Mouse (Mus musculus) left cerebral cortex, postnatal 14 days (tissue): Measurements from ENCODE around the gene Cdc73. TPM values are rescaled to one million over a fixed set of nuclear protein-coding genes. Genes with fewer than 3 reads are reported as not detected.
"Not testable (repeated sequence)": the region's sequence is repeated elsewhere in the genome, so short reads cannot be mapped to it uniquely, and the experiment has no call there.

Experiments used
- DNase-seq, 2 experiments: peaks; one replicate each; pipeline ENCODE4 v3.0.0; 2021 to 2022; ENCODE audit warnings: low spot score in 2 of 2, mixed read lengths in 1 of 2
- intact Hi-C: fragments of 180-260 bp; cut with DNase I; formaldehyde crosslinking; loops from one replicate; pipeline ENCODE4 v1.15.1; 2025
- total RNA-seq, 2 experiments: library from RNA; stranded (reverse); gene quantifications; 2 replicates each; pipeline ENCODE4 v1.2.3; 2021

The Cdc73 gene
- total RNA-seq, 2 experiments from 2014 or later, result 52.6 to 53.1 TPM

GRCm38 (mm10) chr1:143701736-143702135 lies 957 bp downstream of the Cdc73 start:
- no peak for DNase-seq
- intact Hi-C loops, result loop anchor here (1.0 kb wide), 1 partner anchor 38 kb away; no protein-coding TSS in a partner anchor

DNA sequence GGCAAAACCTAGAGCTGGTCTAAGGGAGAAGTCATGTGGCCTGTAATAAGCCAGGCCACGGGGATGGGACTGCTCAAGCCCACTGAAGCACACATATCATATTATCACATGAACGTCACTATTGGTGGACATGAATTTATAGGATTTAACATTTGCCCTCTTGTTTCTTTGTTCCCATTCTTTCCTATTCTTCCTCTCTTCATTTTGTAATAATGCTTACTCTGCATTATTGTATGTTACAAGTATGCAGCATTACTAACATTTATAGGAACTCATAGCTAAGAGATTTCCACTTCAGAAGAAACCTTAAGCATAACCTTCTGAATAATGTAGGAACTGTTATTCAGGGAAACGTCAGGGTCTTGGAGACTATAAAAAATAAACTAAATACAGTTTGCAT lies 17.8 kb downstream of the Cdc73 start:
- no peak for DNase-seq
- intact Hi-C loops, result no loop called here

DNA sequence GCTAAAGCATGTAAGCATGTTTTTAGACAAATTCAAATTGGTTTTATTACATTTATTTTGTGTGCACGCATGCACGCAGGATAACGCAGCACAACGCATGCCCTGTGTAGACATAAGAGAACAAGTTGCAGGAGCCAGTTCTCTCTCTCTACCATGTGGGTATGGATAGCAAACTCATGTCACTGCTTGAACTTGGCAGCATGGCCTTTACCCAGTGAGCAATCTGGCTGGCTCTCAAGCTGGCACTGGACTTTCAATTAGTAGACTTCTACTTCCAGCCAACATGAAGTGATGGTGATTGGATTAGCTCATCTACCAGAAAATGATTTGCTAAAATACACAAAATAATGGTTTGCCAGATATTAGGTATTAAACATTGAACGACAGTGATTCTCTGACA lies 21.6 kb downstream of the Cdc73 start:
- intact Hi-C loops, result no loop called here

GRCm38 (mm10) chr1:143675734-143676361 lies 26.8 kb downstream of the Cdc73 start:
- no peak for DNase-seq
- intact Hi-C loops, result no loop called here

More for the DNA sequence above, 21.6 kb downstream of the Cdc73 start:
- DNase-seq, result no peak

GRCm38 (mm10) chr1:143664786-143665185 lies 37.9 kb downstream of the Cdc73 start:
- intact Hi-C loops, DNase-seq: not testable (repeated sequence)

- intact Hi-C loops, result no loop called here
- no peak for DNase-seq
These were observed 39.5 kb downstream of the Cdc73 start for GRCm38 (mm10) chr1:143663197-143663596.

GRCm38 (mm10) chr1:143653646-143654045 lies 49.0 kb downstream of the Cdc73 start:
- intact Hi-C loops, result no loop called here

DNA sequence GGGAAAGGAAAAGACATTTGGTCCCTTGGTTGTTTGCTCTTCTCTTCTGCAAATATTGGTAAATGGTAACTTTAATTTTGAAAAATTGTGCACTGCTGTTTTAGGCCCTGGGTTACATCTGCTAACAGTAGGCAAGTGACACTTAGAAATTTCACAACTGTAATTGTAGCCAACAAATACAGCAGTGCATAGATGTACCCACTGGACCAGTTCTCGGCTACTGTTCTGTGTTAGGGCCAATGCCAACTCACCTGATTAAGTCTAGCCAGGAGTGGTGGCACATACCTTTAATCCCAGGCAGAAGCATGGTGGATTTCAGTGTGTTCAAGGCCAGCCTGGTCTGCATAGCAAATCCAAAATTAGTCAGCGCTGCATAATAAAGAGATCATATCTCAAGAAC lies 52.4 kb downstream of the Cdc73 start:
- intact Hi-C loops, result no loop called here
- DNase-seq, result no peak

More at GRCm38 (mm10) chr1:143653646-143654045, 49.0 kb downstream of the Cdc73 start:
- DNase-seq, result no peak

GRCm38 (mm10) chr1:143646219-143646618 lies 56.5 kb downstream of the Cdc73 start:
- no peak for DNase-seq
- intact Hi-C loops, result no loop called here

DNA sequence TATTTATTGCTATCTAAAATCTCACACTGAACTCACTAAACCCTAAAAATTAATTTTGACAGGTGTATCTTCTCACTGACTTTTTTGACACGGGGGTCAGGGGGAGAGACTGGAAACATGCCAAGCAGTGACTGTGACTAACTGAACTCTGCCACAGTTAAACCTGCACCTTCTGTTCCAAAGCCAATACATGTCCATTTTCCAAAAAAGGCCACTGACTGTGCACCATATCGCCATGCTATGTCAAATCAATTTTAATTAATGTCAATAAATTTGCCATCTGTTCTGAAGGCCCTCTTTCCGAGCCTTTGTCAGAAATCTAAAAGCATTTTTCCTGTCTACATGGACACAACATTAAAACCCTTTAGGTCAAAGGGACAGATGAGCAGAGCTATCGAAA lies 57.3 kb downstream of the Cdc73 start:
- no peak for DNase-seq
- intact Hi-C loops, result no loop called here

DNA sequence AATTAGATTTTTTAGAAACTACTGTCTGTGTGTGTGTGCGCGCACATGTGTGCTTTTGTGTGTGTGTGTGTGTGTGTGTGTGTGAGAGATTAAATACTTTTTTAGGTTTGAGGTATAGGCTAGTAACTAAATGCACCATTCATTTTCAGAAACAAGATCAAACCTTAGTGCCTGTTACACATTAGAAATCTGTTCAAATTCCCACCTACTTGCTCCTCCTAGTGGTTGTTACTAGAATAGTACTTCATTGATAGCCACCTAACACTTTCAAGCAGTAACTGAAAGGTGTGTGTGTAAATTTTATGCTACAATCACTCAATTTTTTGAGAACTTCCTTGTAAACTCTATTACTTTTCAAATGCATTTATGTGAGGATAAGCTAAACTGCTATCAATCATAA lies 58.5 kb downstream of the Cdc73 start:
- intact Hi-C loops, result no loop called here
- DNase-seq, result peak in 1 of 2 experiments; percentile 59

- intact Hi-C loops, result no loop called here
- DNase-seq, result peak; percentile 78 to 86
These were observed 61.9 kb downstream of the Cdc73 start, which contains the start of gene B3galt2 for GRCm38 (mm10) chr1:143640650-143641407. Gene B3galt2, plus strand, starts transcription at chr1:143640664.

- DNase-seq, result no peak
- intact Hi-C loops, result no loop called here
These were observed 69.7 kb downstream of the Cdc73 start for GRCm38 (mm10) chr1:143632854-143633587.

GRCm38 (mm10) chr1:143632361-143632760 lies 70.3 kb downstream of the Cdc73 start:
- intact Hi-C loops, result no loop called here

DNA sequence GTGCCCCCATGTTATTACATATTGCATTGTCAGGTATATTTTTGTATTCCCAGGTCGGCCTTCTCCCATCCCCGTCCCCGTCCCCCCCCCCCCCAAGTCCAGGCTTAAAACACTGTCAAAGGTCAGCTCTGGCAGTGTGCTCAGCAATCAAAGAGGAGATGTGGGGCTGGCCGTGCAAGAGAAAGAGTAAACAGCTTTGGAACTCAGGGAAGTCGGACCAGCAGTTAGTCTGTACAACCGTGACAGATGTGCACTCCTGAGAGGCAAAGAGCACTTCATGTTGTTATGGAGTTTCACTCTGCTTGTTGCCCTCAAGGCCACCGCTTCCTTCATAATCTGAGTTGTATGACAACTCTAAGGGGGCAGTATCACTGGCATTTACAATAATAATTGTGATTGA lies 71.4 kb downstream of the Cdc73 start:
- intact Hi-C loops, result no loop called here
- DNase-seq, result no peak

More at GRCm38 (mm10) chr1:143632361-143632760, 70.3 kb downstream of the Cdc73 start:
- DNase-seq, result no peak

- no peak for DNase-seq
- intact Hi-C loops, result no loop called here
These were observed 80.1 kb downstream of the Cdc73 start for GRCm38 (mm10) chr1:143622634-143623033.

DNA sequence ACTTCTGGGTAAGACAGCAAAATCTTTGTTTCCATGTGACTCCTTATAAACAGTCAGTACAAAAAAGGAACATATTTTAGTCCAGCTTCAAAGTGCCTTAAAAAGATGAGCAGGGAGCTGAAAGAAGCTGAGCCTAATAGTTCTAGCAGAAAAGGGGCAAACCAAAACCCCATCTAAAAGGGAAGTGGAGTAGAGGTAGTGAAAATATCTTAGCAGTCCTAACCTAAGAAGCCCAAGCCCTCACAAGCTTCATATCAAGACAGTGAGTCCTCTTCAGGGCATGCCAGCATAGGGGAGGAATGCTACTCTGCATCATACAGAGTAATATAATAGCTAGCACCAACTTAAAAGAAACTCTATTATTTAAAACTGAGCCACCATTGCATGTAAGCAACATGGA lies 80.8 kb downstream of the Cdc73 start:
- intact Hi-C loops, result no loop called here
- no peak for DNase-seq

DNA sequence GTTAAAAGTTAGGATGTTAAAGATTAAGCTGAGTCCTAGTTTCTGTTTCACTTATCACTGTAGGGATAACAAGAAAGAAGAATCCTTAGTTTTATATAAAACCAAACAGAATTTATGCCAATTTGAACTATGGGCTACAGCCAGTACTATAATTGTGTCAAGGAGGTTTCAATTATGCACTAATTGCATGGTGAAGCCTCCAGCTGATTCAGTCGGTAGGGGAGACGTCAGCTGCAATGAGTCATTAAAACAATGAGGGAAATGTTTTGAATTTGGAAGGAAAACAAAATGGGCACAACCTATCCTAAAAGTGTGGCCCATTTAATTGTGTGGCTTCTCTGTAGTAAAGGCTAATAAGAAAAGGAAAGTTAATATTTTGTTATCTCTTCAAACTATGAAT lies 82.9 kb downstream of the Cdc73 start:
- intact Hi-C loops, result no loop called here
- DNase-seq, result no peak

DNA sequence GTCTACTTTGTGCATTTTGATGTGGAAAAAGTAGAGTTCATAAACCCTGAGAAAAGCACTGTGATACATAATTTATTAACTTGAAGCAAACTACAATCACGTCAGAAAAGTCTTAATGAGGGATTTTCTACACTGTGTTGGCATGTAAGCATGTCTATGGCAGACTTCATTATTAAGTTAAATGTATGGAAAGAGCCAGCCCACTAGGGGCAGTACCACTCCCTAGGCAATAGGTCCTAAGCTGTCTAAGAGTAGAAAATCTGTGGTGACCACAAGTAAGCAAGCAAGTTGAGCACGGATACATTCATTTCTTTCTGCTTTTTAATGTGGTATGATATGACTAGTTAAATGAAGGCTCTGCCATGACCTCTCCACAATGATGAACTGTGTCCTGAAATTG lies 89.8 kb downstream of the Cdc73 start:
- intact Hi-C loops, result no loop called here
- DNase-seq, result no peak

GRCm38 (mm10) chr1:143608911-143609310 lies 93.8 kb downstream of the Cdc73 start:
- no peak for DNase-seq
- intact Hi-C loops, result no loop called here
